Mouse (Mus musculus) thymus, adult 2 months (tissue): ENCODE measurements at regions not wholly inside any gene's neighbourhood (a gene's known extent, or its start where the extent isn't known, plus 50 kb on each side); places are given as distances from the start of the nearest gene placed in this dataset.

Experiments
- DNase-seq: peaks from one replicate; pipeline ENCODE4 v3.0.0; 2021
- H3K27ac ChIP-seq: fragments of 200-500 bp; 2 replicates; pipeline ENCODE4 v1.5.1; 2012; ENCODE audit warnings: low read length, control low read depth; ENCODE audit not compliant: control insufficient read depth, insufficient read depth
- H3K27me3 ChIP-seq: fragments of 200-500 bp; 2 replicates; pipeline ENCODE4 v1.6.1; 2012; ENCODE audit warnings: mild to moderate bottlenecking, low read length, moderate library complexity, mixed read lengths; ENCODE audit not compliant: control insufficient read depth, insufficient read depth
- H3K36me3 ChIP-seq: fragments of 200-500 bp; 2 replicates; pipeline ENCODE4 v1.6.1; 2012; ENCODE audit warnings: mild to moderate bottlenecking, low read length, moderate library complexity; ENCODE audit not compliant: control insufficient read depth, insufficient read depth
- H3K4me1 ChIP-seq: fragments of 200-500 bp; replicated peaks from 2 replicates; pipeline ENCODE4 v1.6.1; 2012; ENCODE audit warnings: low read length; ENCODE audit not compliant: control insufficient read depth, insufficient read depth
- H3K4me3 ChIP-seq: fragments of 200-500 bp; 2 replicates; pipeline ENCODE4 v1.5.1; 2012; ENCODE audit warnings: mild to moderate bottlenecking, low read length, control low read depth, moderate library complexity; ENCODE audit not compliant: control insufficient read depth, insufficient read depth
- CTCF ChIP-seq: fragments of 200-500 bp; IDR thresholded peaks from 2 replicates; pipeline ENCODE4 v1.5.1; 2012; ENCODE audit warnings: mild to moderate bottlenecking, control low read depth, low read length, moderate library complexity, borderline replicate concordance; ENCODE audit not compliant: control insufficient read depth, poor library complexity, insufficient read depth; ENCODE audit errors: extremely low read depth
- POLR2A ChIP-seq: fragments of 200-500 bp; IDR thresholded peaks from 2 replicates; pipeline ENCODE4 v1.6.1; 2012; ENCODE audit warnings: mild to moderate bottlenecking, low read length, control low read depth, moderate library complexity; ENCODE audit not compliant: control insufficient read depth, poor library complexity, insufficient read depth; ENCODE audit errors: extremely low read depth
- WGBS: fragments of 180-500 bp; shearing (Covaris S2); methylation state at CpG from one replicate; pipeline ENCODE4 v1.1.7; 2018; 5-methylcytosine and 5-hydroxymethylcytosine counted together

DNA sequence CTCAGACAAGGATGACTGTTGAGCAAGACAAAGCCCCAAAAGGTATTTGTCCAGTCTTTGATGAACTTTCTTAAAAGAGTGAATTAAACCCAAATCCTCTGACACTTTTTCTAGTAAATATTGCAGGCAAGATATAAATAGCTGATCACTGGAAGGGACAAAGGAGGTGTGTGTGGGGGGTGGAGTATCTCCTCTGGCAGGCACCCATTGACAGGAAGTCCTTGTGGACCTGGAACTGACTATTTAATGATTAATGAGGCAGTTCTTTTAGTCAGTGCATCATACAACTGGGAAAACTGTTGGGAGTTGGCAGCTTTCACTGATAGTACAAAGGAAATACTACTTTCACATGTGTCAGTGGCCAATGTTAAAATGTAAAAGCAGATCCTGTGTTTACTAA is 457.1 kb downstream of the Pid1 start:
- no peak overlapping the region for H3K27ac ChIP-seq
- no peak overlapping the region for H3K4me3 ChIP-seq
- H3K27me3 ChIP-seq: no peaks in the 10 kb centered on the region
- DNase-seq: no peak
- no peaks in the 10 kb centered on the region for H3K4me1 ChIP-seq
- TF ChIP-seq CTCF (no peak), POLR2A (no peak)
- no peaks in the 10 kb centered on the region for H3K36me3 ChIP-seq

DNA sequence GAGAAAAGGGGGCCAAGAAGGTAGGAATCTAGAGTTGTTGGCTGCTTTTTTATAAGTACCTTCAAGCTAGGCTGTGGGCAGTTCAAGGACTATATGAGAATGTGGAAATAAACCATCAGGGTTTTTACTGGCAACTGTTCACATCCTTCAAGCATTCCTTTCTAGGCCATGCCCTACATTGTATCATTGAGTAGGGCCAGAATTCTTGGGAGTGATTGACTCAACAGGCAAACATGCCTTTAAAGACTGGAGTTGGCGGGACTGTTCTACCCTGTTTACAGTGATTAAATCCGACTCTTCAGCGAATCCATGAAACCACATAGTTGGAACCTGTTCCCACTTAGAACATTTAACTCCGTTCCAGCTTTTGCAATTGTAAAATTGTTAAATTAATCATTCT is 463.8 kb downstream of the Pid1 start:
- no peak for TF ChIP-seq CTCF
- TF ChIP-seq POLR2A: no peak
- WGBS: 93% methylated on average over 4 of the region's 4 CpGs
- H3K4me1 ChIP-seq: no peaks in the 10 kb centered on the region

DNA sequence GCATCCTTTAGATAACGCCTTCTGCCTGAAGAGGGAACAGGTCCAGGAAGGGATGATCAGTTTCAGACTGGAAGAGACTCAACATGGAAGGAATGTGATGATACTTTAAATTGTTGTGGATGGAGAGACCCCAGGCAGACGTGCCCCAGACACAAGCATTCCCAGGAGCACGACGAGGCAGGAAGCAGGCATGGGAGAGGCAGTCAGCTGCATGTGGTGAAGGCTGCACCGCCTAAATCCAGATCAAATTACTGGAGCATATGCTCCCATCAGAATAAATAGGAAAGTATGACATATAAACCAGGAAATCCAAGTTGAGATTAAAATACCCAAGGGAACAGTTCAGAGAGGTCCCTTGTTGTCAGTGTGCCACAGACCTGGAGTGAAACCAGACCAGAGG is 467.3 kb downstream of the Pid1 start:
- DNase-seq: no peak
- Histone ChIP-seq H3K36me3 (no peaks in the 10 kb centered on the region), H3K27me3 (no peaks in the 10 kb centered on the region), H3K27ac (no peak overlapping the region), H3K4me3 (no peak overlapping the region), H3K4me1 (no peaks in the 10 kb centered on the region)
- 49% methylated on average over 5 of the region's 5 CpGs for WGBS
- TF ChIP-seq POLR2A: no peak
- no peak for TF ChIP-seq CTCF

More for the DNA sequence above, 463.8 kb downstream of the Pid1 start:
- H3K36me3 ChIP-seq: no peaks in the 10 kb centered on the region
- H3K27me3 ChIP-seq: no peaks in the 10 kb centered on the region
- H3K4me3 ChIP-seq: no peak overlapping the region
- no peak overlapping the region for H3K27ac ChIP-seq
- no peak for DNase-seq

DNA sequence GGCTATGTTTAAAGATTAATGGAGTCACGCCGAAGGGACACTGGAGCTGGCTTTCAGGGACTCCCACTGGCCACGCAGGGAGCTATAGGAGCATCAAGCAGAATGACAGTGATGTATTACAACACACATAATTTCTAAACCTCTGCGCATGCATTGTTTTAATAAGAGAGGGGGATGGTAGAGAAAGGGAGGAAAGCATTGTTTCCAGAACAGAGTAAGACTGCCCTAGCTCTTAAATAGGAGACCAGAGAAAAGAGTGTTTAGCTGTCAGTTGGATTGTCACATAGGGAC is 471.1 kb upstream of the Sphkap start:
- no peaks in the 10 kb centered on the region for H3K27me3 ChIP-seq
- no peak for DNase-seq
- WGBS: 85% methylated on average over 4 of the region's 4 CpGs
- H3K4me3 ChIP-seq: no peak overlapping the region
- H3K27ac ChIP-seq: no peak overlapping the region
- H3K4me1 ChIP-seq: no peaks in the 10 kb centered on the region
- TF ChIP-seq CTCF (no peak), POLR2A (no peak)
- H3K36me3 ChIP-seq: no peaks in the 10 kb centered on the region

DNA sequence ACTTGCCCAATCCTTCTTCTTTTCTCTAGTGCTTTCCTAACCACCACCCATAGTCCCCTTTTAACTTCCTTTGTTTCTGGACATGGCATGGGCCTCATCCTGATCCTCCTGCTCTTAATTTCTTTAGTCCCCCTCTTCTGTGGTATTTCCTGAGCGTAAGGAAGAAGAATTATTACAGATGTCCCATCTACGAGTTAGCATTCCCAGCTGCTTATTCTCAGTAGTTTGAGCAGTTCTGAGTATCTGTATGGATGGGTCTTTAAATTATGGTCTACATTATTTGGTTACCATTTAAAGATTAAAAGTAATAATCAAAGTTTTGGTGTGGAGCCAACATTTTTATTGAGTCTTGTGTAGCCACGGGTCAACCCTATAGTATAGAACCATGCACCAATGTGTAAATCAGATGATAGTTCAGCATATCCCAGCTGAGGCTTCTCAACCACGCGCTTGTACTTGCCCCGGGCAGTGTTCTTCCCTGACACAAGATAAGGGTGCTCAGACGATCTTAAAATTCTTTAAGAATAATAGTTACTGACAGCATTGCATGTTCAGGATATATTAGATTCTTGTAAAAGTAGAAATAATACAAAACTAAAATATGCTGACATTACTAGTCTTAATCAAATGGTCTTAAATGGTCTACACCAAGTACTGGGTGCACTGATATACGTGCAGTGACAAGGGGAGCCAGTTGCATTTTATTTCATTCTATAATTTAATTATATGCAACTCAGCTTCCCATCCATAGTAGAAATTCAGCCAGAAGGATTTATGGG is 470.5 kb upstream of the Sphkap start:
- H3K36me3 ChIP-seq: no peaks in the 10 kb centered on the region
- TF ChIP-seq POLR2A: no peak
- no peak for DNase-seq
- no peak overlapping the region for H3K4me3 ChIP-seq
- WGBS: 91% methylated on average over 8 of the region's 8 CpGs
- no peaks in the 10 kb centered on the region for H3K4me1 ChIP-seq
- no peaks in the 10 kb centered on the region for H3K27me3 ChIP-seq
- H3K27ac ChIP-seq: no peak overlapping the region

DNA sequence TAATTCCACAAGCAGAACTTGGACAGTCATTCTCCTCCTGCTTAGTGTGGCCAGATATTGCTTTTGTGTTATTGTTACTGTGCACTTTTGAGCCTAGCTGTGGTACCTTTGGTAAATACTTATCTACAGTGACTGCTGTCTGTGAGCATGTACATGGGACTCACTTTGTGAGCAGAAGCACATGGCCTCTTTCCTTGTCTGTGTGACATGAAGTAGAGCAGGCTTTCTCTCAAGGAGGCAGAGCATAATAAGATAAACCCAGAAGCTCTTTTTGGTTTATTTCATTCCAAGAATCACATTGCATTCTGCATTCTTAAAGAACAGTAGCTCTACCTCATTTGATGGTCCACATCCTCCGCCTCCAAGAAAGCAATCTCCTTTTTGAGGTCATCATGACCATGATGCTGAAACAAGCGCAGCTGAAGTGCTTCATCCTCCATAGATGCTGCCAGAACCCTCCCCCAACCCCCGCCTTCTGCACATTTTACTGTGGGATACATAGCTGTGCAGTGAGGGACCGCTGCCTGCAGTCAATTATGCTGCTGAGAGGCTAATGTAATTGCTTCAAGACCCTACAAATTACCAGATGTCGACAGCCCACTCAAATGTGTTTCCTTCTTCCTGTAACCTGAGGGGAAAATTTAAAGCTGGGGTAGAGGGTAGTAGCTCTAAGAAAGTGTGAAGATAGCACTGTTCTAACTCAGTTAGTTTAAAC is 463.0 kb upstream of the Sphkap start:
- TF ChIP-seq POLR2A (no peak), CTCF (no peak)
- Histone ChIP-seq H3K27me3 (no peaks in the 10 kb centered on the region), H3K4me3 (no peak overlapping the region), H3K36me3 (no peaks in the 10 kb centered on the region), H3K4me1 (no peaks in the 10 kb centered on the region), H3K27ac (no peak overlapping the region)
- 55% methylated on average over 5 of the region's 5 CpGs for WGBS
- no peak for DNase-seq

DNA sequence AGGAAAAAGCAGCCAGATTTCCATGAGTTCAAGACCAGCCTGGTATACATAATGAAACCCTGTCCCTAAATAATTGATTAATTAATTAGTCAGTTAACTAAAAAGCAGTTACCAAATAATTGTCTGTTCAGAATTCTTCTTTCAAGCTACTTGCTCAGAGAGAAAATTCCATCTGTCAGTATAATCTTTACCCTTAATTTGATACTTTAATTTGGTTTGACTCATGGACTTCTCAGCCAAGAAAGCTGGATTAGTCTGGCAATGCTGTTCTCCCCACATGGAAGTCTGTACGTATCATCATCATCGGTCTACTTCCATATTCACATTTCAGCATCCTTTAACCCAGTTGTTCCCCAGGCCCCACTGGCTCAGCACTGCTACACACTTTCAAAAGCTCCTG is 461.0 kb upstream of the Sphkap start:
- Histone ChIP-seq H3K27ac (no peak overlapping the region), H3K27me3 (no peaks in the 10 kb centered on the region), H3K36me3 (no peaks in the 10 kb centered on the region), H3K4me3 (no peak overlapping the region), H3K4me1 (no peaks in the 10 kb centered on the region)
- no peak for DNase-seq
- no peak for TF ChIP-seq CTCF
- TF ChIP-seq POLR2A: no peak
- 98% methylated on average over 2 of the region's 2 CpGs for WGBS
